Mouse (Mus musculus) embryo, embryonic 11 days (tissue): ENCODE results near the gene Spdye4a.
"Not testable (repeated sequence)": the region's sequence is repeated elsewhere in the genome, so short reads cannot be mapped to it uniquely, and the experiment has no call there.

ENCODE experiments used
- DNase-seq: peaks from one replicate; pipeline ENCODE4 v3.0.0-alpha.2; 2015

Spdye4a gene

GRCm38 (mm10) chr5:143222287-143222686, 4.4 kb downstream of the Spdye4a start:
- no peak for DNase-seq

DNA sequence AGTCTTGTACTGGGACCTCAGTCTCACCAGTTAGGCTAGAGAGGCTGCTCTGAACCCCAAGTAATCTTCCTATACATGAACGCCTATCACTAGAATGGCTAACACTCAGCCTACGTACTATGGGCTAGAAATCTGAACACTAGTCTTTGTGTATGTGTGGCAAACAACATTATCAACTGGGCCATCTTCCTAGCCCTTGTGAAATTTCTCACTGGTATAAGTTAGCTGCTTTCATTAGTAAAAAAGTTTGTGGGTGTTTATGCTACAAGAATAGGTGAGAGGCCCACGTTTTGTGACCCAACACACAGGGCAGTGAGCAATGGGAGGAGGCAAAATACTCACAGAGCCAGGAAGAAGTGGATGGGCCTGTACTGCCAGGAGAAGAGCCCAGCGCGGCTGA, 5.7 kb downstream of the Spdye4a start:
- no peak for DNase-seq

DNA sequence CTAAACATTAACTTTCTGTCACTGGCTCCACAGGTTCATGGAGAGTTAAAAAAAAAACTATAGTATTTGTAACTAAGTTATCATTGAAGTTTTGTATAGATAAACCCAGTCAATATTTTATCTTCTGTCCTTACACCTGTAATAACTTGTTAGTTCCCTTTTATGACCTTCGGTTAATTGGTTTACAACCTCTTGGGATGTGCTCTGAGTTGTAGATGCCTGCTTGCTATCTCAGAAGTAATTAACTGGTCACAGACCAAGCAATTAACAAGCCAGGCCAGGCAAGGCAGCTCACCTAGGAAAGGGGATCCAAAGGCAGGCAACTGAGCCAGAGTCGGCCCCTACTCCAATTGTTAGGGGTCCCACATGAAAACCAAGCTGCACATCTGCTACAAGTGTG, 12.9 kb downstream of the Spdye4a start:
- no peak for DNase-seq

- DNase-seq, result no peak
Observed at GRCm38 (mm10) chr5:143205015-143205414, 21.7 kb downstream of the Spdye4a start.

- no peak for DNase-seq
Observed at GRCm38 (mm10) chr5:143196506-143196905, 30.2 kb downstream of the Spdye4a start.

- DNase-seq, result no peak
Observed at GRCm38 (mm10) chr5:143195166-143195565, 31.5 kb downstream of the Spdye4a start.

- DNase-seq, result not testable (repeated sequence)
Observed at GRCm38 (mm10) chr5:143194747-143195146, 31.9 kb downstream of the Spdye4a start.

DNA sequence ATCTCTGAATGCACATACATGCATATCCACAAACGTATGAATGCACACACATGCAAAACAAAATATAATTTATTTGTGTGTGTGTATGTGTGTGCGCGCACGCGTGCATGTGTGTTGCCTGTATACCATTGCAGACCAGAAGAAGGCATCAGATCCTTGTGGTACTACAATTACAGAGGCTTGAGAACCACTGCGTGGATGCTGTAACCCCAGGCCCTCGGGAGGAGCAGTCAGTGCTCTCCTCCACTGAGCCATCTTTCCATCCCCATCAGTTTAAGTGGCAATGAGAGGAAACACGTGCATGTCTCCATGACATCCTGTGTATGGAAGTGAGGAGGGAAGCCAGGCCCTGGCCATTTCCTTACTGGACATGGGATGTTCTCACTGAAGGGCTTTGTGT, 33.9 kb downstream of the Spdye4a start:
- DNase-seq, result no peak

GRCm38 (mm10) chr5:143188014-143188413, 38.7 kb downstream of the Spdye4a start:
- DNase-seq, result not testable (repeated sequence)

GRCm38 (mm10) chr5:143180255-143181076, 46.2 kb downstream of the Spdye4a start, which contains the start of the genes Rbak and Spdye4b:
Gene Rbak (minus strand): TSS chr5:143180775.
Gene Spdye4b (plus strand): TSS chr5:143181017.
- DNase-seq, result peak; percentile 98

DNA sequence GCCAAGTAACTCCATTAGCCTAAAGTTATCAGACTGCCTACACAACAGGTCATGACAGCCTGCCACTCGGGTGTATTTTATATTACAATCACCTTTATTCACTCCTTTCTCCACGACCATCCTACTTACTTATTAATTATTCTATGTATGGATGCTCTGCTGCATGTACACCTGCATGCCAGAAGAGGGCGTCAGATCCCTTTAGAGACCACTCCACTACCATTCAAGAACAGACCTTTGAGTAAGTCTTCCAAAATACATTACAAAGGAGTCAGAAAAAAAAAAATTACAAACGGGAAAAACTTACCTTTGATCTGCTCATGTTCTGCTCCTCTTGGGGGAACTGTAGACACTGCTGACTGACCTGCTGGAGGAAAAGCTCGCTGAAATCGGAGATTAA, 47.5 kb downstream of the Spdye4a start:
- peak; percentile 38 for DNase-seq

DNA sequence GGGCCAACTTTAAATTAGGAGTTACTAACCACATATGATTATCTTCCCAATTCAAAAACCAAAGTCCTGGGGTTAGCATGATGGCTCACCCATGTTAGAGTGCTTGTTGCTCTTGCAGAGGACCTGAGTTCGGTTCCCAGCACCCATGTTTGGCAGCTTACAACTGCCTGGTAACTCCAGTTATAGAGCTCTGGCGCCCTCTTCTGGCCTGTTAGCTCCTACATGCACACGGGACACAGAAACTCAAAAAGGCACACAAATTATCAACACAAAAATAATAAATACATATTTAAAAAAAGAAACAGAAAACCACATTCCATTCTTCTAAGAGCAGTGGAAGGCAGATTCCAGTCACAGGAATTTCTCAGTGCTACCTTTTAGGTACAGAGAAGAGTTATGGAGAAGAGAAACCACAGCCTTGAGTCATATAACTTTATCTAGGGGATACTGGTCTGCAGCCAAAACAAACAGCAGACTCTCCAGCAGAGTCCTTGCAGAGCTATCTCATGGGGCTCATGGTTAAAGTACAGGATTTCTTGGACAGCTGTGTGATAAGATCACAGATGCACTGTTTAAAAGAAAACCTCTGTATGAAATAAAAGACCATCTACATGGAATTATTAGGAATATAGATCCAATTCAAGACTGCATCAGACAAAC, 49.0 kb downstream of the Spdye4a start:
- no peak for DNase-seq

DNA sequence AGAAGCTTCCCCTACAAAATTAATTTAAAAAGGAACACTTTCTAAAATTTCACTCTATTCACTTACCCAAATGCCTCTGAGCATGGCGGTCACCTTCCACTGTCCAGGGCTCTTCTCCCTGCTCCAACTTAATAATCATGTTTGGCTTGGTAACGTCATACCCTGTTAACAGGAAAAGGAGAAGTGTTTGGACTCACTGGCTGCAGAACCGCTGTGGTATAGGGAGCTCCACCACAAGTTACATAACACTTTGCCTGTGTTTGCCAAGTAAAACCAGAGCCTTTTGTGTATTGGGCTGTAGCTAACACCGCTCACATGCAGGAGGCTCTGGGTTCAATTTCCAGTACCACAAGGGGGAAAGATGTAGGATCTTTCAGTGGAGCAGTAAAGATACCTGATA, 50.7 kb downstream of the Spdye4a start:
- no peak for DNase-seq
